Mouse (Mus musculus): Measurements from ENCODE around the gene Gm12185. TPM values are rescaled to one million over a fixed set of nuclear protein-coding genes. Genes with fewer than 3 reads are reported as not detected.
"Not testable (repeated sequence)": the region's sequence is repeated elsewhere in the genome, so short reads cannot be mapped to it uniquely, and the experiment has no call there.

Gene Gm12185
- total RNA-seq, 2 experiments from 2014 or later, result 0.44 to 0.54 TPM

GRCm38 (mm10) chr11:48918380-48918779, 73.6 kb downstream of the Gm12185 start:
- DNase-seq (ENCODE audit: low spot score in 2 of 2), result no peak

- no peak for DNase-seq (ENCODE audit: low spot score in 2 of 2)
Measured at GRCm38 (mm10) chr11:48913611-48914010, 78.4 kb downstream of the Gm12185 start.

DNA sequence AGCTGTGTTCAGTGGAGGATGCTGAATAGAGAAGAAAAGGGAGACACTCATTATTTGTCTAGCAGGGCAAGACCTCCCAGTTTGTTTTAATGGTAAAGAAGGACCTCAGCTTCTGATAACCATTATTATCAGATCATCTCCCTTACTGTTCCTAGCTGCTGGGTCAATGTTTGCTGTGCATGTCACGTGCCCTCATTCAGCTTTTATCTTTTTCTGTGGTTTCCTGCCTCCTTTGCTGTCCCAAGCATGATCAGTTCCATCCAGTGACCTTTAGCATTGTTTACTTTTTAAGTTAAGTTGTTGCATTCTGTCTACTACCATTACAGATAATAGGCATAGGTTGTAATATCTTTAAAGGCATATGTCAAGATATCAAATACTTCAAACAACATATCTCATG, 83.6 kb downstream of the Gm12185 start:
- DNase-seq (ENCODE audit: low spot score in 2 of 2), result no peak

- DNase-seq (ENCODE audit: low spot score in 2 of 2), result no peak
Measured at GRCm38 (mm10) chr11:48902021-48902420, 90.0 kb downstream of the Gm12185 start, which contains the start of gene Gm5431. Gene Gm5431, minus strand, starts transcription at chr11:48902214.

DNA sequence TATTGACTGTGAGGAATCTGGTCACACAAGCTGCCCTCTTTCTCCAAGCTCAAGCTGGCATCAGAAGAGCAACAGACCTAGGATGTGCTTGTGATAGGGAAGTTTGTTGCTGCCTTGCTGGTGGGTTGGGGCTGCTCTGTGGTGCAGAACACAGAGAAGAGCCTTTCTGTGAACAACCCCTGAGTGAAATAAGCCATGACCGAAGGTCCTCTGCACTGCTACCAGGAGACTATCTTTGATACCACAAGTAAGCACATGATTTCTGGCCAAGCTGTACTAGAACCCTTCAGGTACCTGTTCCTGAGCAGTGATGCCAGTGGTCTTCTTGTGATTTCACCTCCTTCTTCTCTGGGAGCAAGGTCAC, 90.5 kb downstream of the Gm12185 start:
- DNase-seq (ENCODE audit: low spot score in 2 of 2), result not testable (repeated sequence)

GRCm38 (mm10) chr11:48900654-48901566, 91.1 kb downstream of the Gm12185 start:
- not testable (repeated sequence) for DNase-seq (ENCODE audit: low spot score in 2 of 2)

DNA sequence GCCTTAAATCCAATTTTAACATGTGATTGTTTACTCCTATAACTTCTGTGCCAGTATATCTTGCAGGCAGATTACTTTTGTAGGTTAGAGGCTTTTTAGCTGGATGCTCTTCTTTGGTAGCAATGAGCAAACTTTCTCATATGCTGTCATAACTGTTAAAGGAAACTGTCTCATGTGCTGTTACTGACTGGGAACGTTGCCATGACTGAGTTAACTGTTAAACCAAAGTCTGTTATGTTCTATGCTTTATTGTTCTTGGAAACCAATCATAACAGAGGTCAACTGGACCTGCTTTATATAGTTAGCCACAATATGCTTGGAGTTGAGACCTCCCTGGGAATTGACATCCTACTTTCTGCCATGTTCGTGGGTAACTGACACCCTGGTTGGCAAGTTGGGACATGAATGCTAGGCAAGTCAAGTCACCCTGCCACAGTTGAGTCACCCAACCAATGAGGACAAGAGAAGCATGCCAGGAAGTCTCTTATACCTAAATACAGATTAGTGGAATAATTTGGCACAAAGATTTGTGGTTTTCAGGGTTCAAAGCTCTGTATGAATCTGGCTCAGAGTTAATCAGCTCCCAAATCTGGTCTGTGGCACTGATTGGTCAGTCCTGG, 93.1 kb downstream of the Gm12185 start:
- DNase-seq (ENCODE audit: low spot score in 2 of 2), result no peak

- DNase-seq (ENCODE audit: low spot score in 2 of 2), result no peak
Measured at GRCm38 (mm10) chr11:48876680-48877079, 115.3 kb downstream of the Gm12185 start.

- DNase-seq (ENCODE audit: low spot score in 2 of 2), result not testable (repeated sequence)
Measured at GRCm38 (mm10) chr11:48875343-48875837, 116.6 kb downstream of the Gm12185 start.

- peak in 1 of 2 experiments; percentile 44 for DNase-seq (ENCODE audit: low spot score in 2 of 2)
Measured at GRCm38 (mm10) chr11:48874465-48874864, 117.6 kb downstream of the Gm12185 start.

GRCm38 (mm10) chr11:48873591-48874290, 118.3 kb downstream of the Gm12185 start:
- DNase-seq (ENCODE audit: low spot score in 2 of 2), result no peak

- no peak for DNase-seq (ENCODE audit: low spot score in 2 of 2)
Measured at GRCm38 (mm10) chr11:48872695-48873300, 119.2 kb downstream of the Gm12185 start.

DNA sequence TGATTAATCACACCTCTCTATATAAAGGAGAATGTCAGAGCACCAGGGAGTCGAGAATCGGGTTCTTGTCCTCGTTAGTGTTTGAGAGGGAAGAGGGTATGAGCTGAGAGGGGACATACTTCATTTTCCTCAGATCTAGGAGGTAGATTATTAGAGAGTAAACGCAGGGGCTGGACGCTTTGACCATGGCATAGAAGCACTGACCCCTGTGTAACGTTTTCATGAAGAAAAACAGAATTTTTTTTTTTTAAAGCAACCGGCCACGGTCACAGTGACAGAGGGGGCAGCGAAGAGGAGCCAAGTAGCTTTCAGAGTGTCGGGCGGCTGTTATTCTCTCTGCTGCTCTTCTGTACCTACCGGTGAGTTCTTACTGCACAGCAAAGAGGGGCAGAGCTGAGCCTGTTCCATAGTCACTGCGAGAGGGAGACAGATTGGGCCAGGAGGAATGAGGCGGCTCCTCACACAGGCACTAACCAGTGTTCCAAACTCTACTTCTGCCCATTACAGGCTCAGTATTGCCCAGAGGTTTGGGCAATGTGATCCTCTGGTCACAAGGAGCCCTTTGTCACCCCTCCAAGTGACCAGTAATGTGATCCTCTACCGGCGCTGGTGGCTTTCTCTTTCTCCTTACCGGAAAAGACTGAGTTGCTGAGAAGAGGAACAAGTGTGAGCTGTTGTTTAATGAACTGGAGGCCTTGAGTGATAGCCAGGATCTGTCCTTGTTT, 120.0 kb downstream of the Gm12185 start:
- DNase-seq (ENCODE audit: low spot score in 2 of 2), result peak in 1 of 2 experiments; percentile 40

DNA sequence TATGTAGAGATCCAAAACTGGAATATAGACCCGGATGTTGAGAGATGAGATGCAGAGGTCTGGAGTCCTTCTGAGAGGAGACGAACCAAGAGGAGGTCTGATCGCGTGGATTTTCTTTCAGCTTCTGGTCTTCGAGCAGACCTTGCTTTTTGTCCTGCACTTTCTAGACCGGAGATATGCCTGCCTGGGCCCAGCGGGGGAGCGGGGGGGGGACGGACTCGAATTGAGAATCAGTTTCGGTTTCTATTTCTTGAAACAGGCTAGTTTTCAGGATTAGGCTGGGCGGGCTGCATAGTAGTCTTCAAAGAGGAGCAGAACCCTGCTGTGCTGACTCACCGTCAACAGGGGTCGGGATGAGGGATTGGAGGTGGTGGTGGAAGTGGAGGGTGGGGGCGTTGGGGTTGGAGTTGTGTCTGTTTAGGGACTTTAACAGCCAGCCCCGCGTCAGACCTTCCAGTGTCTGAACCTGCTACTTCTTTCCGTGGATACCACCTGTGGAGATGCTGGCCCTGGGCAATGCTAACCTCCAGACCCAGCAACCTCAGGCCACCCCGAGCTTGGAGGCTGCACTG, 120.7 kb downstream of the Gm12185 start, which contains the start of gene Irgm1:
TSS of gene Irgm1 (minus strand) at position 483 of the 572 bp plus-strand sequence.
- DNase-seq (ENCODE audit: low spot score in 2 of 2), result peak; percentile 34 to 65

GRCm38 (mm10) chr11:48870781-48871180, 121.2 kb downstream of the Gm12185 start:
- DNase-seq (ENCODE audit: low spot score in 2 of 2), result no peak

DNA sequence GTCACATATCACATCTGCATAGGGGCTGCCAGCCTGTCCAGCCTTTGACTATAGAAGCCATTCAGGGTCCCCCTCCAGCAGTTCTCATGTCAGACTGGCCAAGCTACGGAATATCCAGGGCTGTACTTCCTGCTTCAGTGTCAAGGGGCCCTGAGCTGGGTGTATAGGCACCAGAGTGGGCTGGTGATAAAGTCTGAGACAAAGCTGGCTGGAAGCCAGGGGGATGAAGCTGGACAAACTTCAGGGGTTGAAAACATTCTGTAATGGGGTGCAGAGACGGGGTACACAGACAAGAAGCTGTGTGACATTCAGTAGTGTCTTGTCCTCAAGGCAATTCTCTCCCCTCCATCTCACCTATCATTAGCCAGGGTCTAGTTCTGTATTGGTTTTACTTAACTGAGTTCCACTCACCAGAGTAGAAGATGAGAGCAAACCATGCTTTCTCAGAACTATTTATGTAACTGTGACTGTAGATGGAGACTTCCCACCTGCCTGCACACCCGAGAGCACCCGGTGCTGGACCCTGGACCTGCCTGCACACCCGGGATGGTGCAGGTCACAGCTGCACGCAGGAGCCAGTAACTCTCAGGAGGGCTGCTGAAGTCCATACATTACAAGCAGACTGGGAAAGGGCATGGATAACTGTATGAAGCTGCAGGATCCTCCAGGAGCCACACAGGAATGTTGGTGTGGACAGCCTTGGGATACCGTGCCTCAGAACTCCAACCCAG, 122.5 kb downstream of the Gm12185 start:
- no peak for DNase-seq (ENCODE audit: low spot score in 2 of 2)

GRCm38 (mm10) chr11:48866481-48866880, 125.5 kb downstream of the Gm12185 start:
- DNase-seq (ENCODE audit: low spot score in 2 of 2), result no peak

DNA sequence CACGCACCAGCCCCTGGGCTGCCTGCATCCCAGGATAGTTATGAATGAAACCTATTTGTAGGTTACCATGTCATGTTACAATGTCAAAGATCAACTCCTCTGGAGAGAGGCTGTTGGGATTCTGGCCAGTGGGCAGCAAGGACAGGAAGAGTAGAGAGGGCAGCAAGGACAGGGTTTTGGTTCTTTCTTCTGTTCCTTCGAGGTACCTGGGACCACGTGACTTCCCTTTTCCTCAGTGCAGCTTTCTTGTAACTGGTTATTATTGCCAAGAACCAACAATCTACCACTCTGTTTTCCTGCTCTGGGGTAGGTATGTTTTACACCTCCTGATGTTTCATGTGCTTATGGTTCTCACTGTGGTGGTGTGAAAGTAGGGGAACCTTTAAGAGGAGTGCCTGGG, 128.2 kb downstream of the Gm12185 start:
- DNase-seq (ENCODE audit: low spot score in 2 of 2), result no peak

GRCm38 (mm10) chr11:48862784-48863319, 129.2 kb downstream of the Gm12185 start:
- DNase-seq (ENCODE audit: low spot score in 2 of 2), result no peak
